Mouse (Mus musculus) liver, adult (tissue): ENCODE data around the gene Klhdc7b.

Experiments
- GATA4 ChIP-seq: IDR thresholded peaks from 2 replicates; pipeline ENCODE4 v1.6.1; 2014; ENCODE audit warnings: mild to moderate bottlenecking, low read length; ENCODE audit not compliant: insufficient replicate concordance

Klhdc7b gene

DNA sequence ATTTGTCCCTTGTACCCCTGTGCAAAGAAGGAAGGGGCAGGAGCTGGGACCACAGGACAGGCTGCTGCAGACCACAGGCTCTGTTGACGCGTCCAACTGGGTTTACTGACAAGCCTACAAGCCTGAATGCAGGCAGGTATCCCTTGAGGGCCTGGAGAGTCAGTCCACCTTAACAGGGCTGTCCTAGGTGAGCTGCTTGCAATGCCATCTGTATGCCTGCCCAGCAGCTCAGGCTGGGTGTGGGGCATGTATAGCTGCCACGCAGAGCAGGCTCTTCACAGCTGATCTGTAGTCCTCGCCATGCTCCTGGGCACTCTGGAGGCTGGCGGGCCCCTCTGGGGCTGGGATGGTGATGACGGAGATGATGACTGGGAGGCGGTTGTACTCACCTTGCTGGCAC is at the start of gene Klhdc7b:
Gene Klhdc7b, plus strand, starts transcription at position 301 of the 400 bp plus-strand sequence.
- no peak for TF ChIP-seq GATA4

DNA sequence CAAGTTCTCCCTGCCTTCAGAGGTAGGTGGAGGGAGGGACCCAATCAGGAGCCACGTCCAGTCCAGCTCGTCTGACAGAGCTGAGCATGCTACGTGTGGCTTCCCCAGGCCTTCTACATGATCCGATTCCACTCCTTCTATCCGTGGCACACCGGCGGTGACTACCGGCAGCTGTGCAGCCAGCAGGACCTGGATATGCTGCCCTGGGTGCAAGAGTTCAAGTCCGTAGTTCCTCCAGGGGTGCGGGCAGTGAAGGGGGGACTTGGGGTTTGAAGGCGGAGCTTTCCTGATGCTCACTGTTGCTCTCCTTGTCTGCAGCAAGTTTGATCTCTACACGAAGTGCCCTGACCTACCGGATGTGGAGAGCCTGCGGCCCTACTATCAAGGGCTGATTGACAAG is 48.3 kb upstream of the Klhdc7b start:
- TF ChIP-seq GATA4 = no peak

DNA sequence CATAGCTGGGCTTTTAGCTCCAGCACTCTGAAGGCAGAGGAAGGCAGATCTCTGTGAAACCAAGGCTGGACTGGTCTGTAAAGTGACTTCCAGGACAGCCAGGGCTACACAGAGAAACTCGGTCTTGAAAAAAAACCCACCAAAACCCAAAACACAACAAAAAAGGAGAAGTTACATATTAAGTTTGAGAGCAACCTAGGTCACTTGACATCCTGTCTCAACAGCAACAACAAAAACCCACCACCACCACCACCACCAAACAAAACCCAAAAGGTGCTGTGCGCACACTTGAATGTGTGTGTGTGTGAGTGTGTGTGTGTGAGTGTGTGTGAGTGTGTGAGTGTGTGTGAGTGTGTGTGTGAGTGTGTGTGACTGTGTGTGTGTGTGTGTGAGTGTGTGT is 45.0 kb upstream of the Klhdc7b start:
- no peak for TF ChIP-seq GATA4

DNA sequence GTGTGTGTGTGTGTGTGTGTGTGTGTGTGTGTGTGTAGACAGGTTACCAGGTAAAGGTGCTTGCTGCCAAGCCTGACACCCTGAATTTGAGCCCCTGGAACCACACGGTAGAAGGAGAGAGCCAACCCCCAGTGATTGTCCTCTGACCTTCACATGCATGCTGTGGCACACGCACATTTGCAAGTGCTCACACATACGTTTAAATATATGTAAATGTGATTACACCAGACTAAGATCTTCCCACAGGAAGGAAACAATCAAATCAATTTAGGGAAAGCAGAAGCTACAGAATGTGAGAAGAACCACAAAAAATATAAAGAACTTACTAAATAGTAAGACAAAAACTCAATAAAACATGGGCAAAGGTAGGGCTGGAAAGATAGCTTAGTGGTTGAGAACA is 44.6 kb upstream of the Klhdc7b start:
- no peak for TF ChIP-seq GATA4

DNA sequence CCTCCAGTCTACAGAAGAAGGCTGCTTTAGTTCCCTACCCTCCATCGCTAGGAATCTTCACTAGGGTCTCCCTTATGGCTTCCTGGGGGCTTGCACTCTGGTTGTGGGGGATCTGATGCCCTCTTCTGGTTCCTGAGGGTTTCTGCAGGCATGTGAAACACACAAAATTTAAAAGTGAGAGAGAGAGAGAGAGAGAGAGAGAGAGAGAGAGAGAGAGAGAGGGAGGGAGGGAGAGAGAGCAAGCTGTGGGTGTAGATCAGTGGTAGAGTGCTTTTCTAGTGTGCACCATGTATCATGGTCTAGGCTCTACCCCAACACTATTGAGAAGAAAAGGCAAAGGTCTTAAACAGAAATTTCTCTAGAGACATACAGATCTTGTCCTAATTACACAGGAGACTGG is 43.0 kb upstream of the Klhdc7b start:
- no peak for TF ChIP-seq GATA4

DNA sequence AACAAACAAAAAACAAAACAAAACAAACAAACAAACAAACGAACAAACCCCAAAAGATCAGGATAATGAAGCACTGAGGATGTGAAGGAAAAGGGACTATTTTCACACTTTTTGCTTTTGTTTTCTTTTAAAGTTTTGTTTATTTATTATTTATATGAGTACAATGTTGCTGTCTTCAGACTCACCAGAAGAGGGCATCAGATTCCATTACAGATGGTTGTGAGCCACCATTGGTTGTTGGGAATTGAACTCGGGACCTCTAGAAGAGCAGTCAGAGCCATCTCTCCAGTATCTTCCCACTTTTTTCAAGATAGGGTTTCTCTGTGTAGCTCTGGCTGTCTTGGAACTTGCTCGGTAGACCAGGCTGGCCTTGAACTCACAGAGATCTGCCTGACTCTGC is 41.4 kb upstream of the Klhdc7b start:
- TF ChIP-seq GATA4 = no peak

DNA sequence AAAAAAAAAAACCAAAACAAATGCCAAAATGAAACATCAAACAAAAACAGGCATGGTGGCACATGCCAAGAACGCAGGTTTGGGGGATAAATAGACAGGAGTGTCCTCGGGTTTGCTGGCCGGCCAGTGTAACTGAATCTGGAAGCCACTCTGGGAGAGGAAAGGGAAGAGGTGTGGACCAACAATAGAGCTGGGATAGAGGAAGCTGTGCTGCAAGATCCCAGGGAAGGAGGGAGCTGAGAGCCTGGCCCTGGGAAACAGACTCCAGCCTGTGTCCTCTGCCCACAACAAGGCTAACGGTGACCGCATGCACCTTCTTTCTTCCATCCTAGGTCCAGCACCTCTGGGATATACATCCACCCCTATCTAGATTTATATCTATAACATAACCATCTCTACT is 34.3 kb upstream of the Klhdc7b start:
- TF ChIP-seq GATA4 = no peak

DNA sequence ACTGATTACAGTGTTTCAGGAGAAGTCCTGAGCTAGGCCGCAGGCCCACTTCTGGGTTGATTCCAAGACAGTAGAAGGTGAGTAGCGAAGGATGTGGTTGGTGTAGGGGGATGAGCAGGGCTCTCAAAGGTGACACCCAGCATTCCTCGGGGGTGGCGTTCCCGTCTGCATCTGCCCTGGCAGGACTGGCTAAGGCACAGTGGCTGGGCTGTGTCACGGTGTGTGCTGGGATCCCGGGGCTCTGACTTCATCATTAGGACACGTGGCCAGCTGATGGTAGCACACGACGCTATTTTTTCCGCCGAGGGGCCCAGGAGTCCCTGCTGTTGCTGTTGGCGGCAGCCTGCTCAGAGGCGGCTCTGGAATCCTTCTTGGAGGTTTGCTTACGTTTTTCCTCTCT is 33.4 kb upstream of the Klhdc7b start:
- no peak for TF ChIP-seq GATA4

DNA sequence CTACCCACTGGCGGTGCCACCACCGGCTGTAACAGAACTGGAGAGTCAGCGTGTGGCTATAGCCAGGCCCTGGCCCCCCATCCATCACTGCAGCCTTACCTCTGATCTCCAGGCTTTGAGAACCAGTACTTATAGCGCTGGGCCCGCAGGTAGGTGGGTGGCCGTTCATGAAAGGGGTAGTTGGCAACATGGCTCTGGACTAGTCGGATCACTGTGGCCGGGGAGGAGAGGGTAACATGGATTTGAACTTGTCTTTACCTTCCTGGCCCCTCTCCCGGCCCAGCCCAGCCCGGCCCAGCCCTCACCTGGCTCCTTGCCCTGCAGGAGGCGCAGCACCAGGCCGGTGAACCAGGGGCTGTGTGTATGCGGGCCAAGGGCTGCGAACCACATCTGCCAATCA is 32.7 kb upstream of the Klhdc7b start:
- no peak for TF ChIP-seq GATA4

DNA sequence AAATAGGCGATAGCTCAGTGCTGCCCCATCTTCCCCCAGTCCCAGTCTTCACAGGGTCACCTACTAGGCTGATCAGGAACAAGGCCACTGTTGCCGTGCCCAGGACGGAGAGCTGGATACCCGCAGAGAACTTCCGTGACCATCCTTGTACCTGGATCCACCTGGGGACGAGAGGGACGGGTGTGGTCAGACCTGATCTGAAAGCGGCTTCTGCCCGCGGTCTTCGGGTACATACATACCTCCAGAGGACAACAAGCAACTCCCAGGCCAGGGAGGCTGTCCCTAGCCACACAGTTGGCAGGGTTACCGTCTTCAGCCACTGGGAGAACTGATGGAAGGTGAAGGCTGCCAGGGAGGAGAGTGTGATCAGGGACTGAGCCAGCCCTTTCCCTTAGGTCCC is 31.9 kb upstream of the Klhdc7b start:
- TF ChIP-seq GATA4 = no peak

DNA sequence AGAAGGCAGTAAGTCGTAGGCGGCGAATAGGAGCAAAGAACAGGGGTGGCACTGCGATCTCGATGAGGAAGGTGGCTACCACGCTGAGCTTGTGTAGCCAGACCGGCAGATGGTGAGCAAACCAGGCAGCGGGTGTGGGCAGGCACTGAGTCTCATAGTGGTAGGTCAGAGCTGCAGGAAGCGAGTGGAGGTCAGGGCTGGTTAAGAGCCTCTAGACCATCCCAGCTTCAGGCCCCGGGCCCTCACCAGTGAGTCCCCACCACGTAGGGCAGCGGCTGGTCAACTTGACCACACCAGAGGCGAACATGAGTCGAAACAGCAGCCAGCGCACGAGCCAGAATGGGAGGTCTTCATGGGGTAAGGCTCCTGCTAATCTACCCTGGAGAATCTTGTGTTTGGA is 30.9 kb upstream of the Klhdc7b start:
- no peak for TF ChIP-seq GATA4

DNA sequence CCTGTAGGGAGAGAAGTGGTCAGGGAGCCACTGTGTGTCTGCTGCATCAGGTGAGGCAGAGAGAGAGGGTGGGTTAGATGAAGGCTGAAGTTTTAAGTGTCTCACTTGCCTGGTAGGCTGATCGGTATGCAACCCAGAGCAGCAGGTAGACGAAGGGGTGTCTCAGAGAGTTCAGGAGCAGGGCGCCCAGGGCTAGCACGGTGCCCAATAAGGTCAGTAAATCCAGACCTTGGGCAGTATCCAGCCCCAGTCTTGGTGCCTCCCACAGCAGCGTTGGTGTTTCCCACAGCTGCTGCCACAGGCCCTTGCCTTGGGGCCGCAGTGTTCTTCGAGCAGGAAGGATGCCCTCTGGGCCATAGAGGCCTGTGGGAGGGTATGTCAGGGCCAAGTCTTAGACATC is 30.3 kb upstream of the Klhdc7b start:
- no peak for TF ChIP-seq GATA4

DNA sequence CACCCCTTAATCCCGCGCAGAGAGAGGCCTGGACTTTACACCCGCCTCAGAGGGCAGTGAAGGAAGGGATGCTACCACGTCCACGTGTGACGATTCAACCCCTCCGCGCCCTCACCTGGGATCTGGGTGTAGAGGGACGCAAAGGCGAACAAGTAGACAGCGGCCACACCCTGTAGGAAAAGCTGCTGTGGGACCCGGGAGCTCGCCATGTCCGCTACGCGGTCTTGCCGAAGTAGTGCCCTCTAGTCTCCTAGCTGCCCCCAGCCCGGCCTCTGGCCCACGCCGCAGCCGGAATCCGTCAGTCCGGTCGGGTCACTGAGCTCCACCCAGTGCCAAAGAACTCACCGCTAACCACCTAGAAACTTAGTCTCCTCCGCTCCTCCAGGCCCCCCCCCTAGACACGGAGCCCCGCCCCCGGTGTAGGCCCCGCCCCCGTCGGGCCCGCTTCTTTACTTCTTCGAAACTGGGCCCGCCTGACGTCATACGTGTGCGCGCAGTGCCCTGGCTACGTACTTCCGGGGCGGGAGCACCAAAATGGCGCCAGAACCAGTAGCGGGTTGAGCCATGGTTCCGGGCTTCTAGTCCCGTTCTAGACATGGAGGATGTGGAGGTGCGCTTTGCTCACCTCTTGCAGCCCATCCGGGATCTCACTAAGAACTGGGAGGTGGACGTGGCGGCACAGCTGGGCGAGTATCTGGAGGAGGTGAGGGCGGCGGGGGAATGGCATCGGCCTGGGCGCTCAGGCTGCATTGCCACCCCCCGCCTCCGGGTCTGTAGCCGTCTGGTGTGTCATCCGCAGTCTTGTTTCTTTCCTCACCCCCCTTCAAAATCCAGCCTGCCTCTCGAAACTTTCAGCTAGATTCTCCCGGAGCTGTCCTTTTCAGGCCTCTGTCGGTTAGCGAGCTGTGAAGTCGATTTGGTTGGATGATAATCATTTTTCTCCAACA is 29.2 kb upstream of the Klhdc7b start, which contains the start of the genes Lmf2 and Ncaph2:
Gene Lmf2, minus strand, starts transcription at position 419 of the 947 bp plus-strand sequence.
Gene Ncaph2, plus strand, starts transcription at position 479 of the 947 bp plus-strand sequence.
- TF ChIP-seq GATA4 = no peak

DNA sequence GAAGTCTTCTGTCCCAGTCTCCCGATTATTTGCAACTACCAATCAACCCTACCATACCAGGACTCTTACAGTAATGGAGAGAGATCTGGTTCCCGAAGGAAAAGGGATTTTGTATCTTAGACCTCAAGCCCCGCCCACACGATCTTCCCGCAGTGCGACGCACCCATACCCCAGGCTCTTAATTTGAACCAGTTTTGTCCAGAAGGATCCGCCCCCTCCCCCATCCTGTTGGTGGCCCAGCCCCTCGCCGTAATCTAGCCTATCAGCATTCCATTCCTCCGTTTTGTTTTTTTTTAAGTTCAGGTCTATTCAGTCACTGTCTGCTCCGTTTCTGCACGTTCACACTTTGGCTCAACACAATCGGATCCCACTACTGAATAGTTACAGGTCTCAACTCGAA is 28.3 kb upstream of the Klhdc7b start:
- TF ChIP-seq GATA4 = peak; percentile 6; the same call in 1 of the 2 replicates

DNA sequence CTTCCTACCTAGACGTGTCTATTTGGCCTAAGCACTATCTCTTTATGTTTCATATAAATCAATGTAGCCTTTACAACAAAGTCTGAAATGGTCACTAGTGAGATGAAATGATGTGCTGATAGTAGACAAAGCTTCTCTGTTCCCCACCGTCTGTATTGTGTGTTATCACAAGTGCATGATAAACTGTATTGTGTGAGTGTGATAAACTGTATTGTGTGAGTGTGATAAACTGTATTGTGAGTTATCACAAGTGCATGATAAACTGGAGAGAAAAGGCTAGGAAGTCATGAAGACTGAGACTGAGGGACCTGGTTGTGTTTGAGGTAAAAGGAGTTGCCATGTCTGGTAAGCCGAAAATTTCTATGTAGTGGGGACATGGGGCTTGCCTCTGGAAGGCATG is 25.9 kb upstream of the Klhdc7b start:
- TF ChIP-seq GATA4 = no peak

DNA sequence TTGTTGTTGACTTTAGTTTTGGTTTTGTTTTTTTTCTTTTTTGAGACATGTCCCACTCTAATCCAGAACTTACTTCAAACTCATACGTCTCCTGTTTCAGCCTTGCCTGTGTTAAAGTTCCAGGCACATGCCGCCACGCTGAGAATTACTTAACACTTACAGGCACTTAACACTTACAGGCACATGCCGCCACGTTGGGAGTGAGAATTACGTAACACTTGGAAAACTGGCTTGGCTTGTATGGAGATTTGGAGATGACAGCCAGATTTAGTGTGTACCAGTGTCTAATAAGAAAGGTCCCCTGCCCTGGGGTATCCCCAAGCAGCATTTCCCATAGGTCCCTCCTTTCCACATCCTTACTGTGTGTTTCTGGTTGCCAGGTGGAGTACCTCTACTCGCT is 21.7 kb upstream of the Klhdc7b start:
- no peak for TF ChIP-seq GATA4

DNA sequence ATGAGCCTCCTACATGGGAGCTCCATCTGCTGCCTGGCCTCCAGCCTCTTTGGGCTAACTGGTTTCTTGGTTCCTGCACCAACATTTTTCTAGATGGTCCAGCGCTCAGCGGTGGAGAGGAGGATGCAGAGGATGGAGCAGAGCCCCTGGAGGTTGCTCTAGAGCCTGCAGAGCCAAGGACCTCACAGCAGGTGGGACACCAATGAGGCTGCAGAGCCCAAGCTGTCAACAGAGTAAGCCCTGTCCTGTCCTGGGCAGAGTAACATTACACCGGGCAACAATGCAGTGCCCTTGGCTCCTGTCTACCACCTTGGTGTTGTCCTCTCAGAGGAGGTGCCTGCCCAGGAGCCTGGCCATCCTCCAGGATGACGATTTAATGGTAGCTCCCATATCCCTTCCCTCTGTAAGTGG is 19.6 kb upstream of the Klhdc7b start:
- TF ChIP-seq GATA4 = no peak
